Mouse (Mus musculus): ENCODE measurements around the gene Tnik. TPM values are rescaled to one million over a fixed set of nuclear protein-coding genes. Genes with fewer than 3 reads are reported as not detected.
A peak's percentile ranks its signal among the peaks of the same experiment; 100 is the strongest.

Gene Tnik
- polyA plus RNA-seq, 1 experiment from 2014 or later: 9.8 TPM

DNA sequence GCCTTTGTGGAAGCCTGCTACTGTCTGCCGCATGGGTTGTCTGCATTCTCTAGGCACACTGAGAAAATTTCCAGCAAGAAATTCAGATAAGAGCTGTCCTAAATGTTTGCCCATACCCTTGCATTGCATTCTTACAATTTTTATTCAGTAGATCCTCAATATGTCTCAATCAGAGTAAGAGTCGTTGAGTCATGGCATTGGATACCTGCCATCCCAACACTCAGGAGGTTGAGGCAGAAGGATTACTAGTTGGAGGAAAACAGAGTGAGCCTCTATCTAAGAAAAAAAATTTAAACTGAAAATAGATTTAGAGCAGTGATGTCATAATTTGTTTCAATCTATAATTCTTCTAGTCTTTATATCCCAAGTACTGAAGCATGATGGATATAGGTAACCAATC, 109.4 kb downstream of the Tnik start:
- no peak overlapping the region for H3K27ac ChIP-seq (ENCODE audit: low read length)
- H3K27me3 ChIP-seq (ENCODE audit: control insufficient read depth, insufficient read depth, low read length): no peaks in the 10 kb centered on the region
- no peak for ATAC-seq (replicated peaks; ENCODE audit: extremely low read depth, insufficient read depth, low FRiP score)
- H3K36me3 ChIP-seq (ENCODE audit: control insufficient read depth, insufficient read depth): no peaks in the 10 kb centered on the region
- 76% methylated on average over 2 of the region's 2 CpGs for WGBS
- H3K9me3 ChIP-seq (replicated peaks; ENCODE audit: control insufficient read depth, low read length): no peaks in the 10 kb centered on the region
- no peak overlapping the region for H3K4me2 ChIP-seq (ENCODE audit: low read depth, low read length)
- peaks cover 5% of the 10 kb centered on the region for H3K4me1 ChIP-seq (ENCODE audit: control insufficient read depth, insufficient read depth, low read length)
- no peak overlapping the region for H3K4me3 ChIP-seq (ENCODE audit: low read length)
- H3K9ac ChIP-seq (ENCODE audit: low read length): no peak overlapping the region

DNA sequence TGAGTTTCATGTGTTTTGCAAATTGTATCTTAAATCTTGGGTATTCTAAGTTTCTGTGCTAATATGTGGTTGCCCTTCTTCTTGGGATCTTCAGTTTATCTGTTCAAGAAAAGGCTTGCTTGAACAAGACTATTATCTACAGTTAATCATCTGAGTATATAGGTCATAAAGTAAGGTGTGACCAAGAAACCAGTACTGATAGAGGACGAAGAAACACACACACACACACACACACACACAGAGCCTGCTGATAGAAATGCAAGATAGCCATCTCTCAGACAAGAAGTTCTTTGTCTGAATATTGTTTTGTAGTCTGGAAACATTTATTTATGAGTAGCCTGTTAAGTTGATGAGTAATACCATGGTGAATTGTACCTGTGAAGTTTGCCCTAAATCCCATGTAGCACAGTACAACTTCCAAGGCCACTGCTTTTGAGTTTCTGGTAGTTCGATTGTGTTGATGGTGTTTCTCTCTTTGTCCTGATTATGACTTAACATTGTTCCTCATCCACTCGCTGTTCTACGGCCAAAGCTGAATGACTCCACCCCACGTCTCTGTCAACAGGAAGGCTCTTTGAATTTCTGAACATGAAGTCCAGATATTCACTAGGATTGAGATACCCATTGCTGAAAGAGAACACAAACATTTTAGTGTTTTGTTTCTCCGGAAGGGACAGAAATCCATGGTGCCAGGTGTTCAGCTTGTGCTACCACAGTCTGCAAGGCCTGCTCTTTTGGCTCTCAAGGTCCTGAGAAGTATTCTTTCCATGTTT, 111.9 kb downstream of the Tnik start:
- ATAC-seq (replicated peaks; ENCODE audit: extremely low read depth, insufficient read depth, low FRiP score): no peak
- 80% methylated on average over 6 of the region's 6 CpGs for WGBS
- no peak overlapping the region for H3K4me3 ChIP-seq (ENCODE audit: low read length)

DNA sequence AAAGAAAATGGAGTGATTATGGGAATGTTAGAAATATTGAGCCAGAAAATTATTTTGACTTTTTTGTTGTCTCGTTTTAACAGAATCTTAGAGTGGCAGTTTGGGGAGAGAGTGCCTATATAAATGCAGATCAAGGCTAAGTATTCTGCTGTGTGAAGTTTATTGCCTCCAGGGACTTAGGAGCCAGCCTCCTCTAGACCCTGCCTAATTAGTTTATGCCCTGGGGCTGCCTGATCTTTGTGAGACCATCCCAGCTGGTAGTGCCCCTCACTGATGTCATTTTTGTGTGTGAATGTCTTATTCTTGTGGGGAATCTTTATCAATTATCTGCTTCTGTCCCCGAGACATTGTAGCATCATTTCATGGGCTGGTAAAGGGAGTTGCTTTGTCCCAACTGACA, 117.2 kb downstream of the Tnik start:
- Histone ChIP-seq H3K4me1 (ENCODE audit: control insufficient read depth, insufficient read depth, low read length) (peaks cover 6% of the 10 kb centered on the region), H3K4me2 (ENCODE audit: low read depth, low read length) (no peak overlapping the region), H3K4me3 (ENCODE audit: low read length) (no peak overlapping the region), H3K27me3 (ENCODE audit: control insufficient read depth, insufficient read depth, low read length) (no peaks in the 10 kb centered on the region), H3K9ac (ENCODE audit: low read length) (no peak overlapping the region), H3K36me3 (ENCODE audit: control insufficient read depth, insufficient read depth) (no peaks in the 10 kb centered on the region), H3K9me3 (replicated peaks; ENCODE audit: control insufficient read depth, low read length) (no peaks in the 10 kb centered on the region), H3K27ac (ENCODE audit: low read length) (no peak overlapping the region)
- no peak for ATAC-seq (replicated peaks; ENCODE audit: extremely low read depth, insufficient read depth, low FRiP score)
- 67% methylated on average over 2 of the region's 2 CpGs for WGBS

More for the DNA sequence above, 111.9 kb downstream of the Tnik start:
- Histone ChIP-seq H3K4me1 (ENCODE audit: control insufficient read depth, insufficient read depth, low read length) (peaks cover 5% of the 10 kb centered on the region), H3K9me3 (replicated peaks; ENCODE audit: control insufficient read depth, low read length) (no peaks in the 10 kb centered on the region), H3K27me3 (ENCODE audit: control insufficient read depth, insufficient read depth, low read length) (no peaks in the 10 kb centered on the region), H3K27ac (ENCODE audit: low read length) (no peak overlapping the region), H3K36me3 (ENCODE audit: control insufficient read depth, insufficient read depth) (no peaks in the 10 kb centered on the region), H3K9ac (ENCODE audit: low read length) (no peak overlapping the region), H3K4me2 (ENCODE audit: low read depth, low read length) (no peak overlapping the region)

DNA sequence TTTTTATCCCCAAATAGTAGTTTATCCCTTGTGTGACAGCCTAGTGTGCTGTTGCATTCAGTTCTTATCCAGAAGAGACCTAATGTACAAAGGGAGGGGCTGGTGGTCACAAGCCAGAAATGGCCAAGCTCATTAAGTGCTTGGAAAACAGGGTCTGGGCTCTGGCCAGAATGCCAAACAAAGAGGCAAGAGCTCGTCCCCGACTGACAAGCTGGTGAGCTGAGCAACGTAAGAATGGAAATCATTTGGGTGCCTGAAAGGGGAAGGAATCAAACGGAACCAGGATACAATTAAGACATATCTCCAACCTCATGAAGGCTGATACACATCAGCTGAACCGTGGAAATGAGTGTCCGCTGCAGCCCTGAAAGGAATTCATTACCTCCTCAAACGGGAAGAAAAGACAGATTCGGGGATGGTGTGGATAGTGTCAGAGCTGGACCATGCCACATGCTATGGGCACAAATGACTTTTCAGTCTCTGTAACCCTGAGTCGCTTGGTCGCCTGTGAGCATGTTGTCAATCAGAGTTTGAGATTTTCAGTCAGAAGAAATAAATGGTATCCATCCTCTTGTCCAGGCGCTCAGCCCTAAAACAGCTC, 120.6 kb downstream of the Tnik start:
- Histone ChIP-seq H3K4me3 (ENCODE audit: low read length) (no peak overlapping the region), H3K27me3 (ENCODE audit: control insufficient read depth, insufficient read depth, low read length) (no peaks in the 10 kb centered on the region), H3K4me2 (ENCODE audit: low read depth, low read length) (0 out of 2 replicates have a peak overlapping the region, but pooled peaks have one; percentile 12), H3K9me3 (replicated peaks; ENCODE audit: control insufficient read depth, low read length) (0 out of 2 replicates have a peak, but pooled peaks cover 2% of the 10 kb centered on the region), H3K4me1 (ENCODE audit: control insufficient read depth, insufficient read depth, low read length) (peaks cover 6% of the 10 kb centered on the region), H3K9ac (ENCODE audit: low read length) (no peak overlapping the region), H3K36me3 (ENCODE audit: control insufficient read depth, insufficient read depth) (no peaks in the 10 kb centered on the region), H3K27ac (ENCODE audit: low read length) (no peak overlapping the region)
- no peak for ATAC-seq (replicated peaks; ENCODE audit: extremely low read depth, insufficient read depth, low FRiP score)
- 62% methylated on average over 11 of the region's 11 CpGs for WGBS

DNA sequence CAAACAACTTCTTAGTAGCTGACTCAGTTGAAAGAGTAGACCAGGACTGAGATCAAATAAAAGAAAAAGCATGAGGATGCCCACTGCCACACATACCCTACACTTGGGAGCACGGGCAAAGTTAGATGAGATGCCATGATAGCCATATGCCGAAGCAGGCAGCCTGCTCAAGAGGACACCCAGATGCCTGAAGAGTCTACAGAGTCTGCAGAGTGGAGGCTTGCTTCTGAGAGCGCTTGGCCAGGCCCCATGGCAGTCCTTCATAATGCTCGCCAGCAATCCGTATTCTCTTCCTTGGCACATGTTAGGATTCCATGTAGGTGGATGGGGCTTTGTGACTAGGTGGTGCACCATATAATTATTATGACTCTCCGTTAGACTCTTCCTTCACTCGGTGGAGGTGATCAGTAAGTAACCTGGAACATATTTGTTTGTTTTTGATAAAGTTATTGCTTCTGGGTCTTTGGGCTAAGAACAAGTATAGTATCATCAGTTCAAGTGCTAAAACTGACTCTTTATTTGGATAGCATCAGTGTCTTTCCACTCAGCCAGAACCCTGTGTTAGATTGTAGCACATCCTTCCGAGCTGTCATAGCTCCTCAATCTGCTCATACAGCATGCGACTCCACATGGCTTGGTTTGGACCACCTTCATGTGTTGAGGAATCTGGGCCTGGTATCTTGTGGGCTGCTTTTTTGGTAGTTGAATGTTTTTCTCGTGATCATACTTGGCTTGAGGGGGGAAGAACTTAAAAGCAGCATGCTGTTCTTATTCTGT, 122.4 kb downstream of the Tnik start:
- H3K9ac ChIP-seq (ENCODE audit: low read length): no peak overlapping the region
- peaks cover 6% of the 10 kb centered on the region for H3K4me1 ChIP-seq (ENCODE audit: control insufficient read depth, insufficient read depth, low read length)
- 92% methylated on average over 10 of the region's 10 CpGs for WGBS

DNA sequence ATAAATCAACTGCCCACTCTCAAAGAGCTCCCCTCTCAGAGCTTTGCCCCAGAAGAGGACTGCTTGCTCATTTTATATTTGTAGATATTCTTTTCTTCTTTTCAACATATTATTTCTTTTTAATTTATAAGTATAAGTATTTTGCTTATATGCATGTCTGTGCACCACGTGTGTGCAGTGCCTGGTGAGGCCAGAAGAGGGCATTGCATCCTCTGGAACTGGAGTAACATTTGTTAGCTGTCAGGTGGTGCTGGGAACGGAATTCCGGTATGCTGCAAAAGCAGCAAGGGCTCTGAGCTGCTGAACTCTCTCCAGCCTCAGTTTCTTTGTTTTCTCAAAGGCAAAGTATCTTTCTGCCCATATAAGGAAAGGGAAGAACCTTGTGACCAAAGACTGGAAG, 125.5 kb downstream of the Tnik start:
- H3K27me3 ChIP-seq (ENCODE audit: control insufficient read depth, insufficient read depth, low read length): no peaks in the 10 kb centered on the region
- WGBS: 86% methylated on average over 3 of the region's 3 CpGs
- no peaks in the 10 kb centered on the region for H3K36me3 ChIP-seq (ENCODE audit: control insufficient read depth, insufficient read depth)
- H3K4me2 ChIP-seq (ENCODE audit: low read depth, low read length): no peak overlapping the region
- 0 out of 2 replicates have a peak, but pooled peaks cover 4% of the 10 kb centered on the region for H3K9me3 ChIP-seq (replicated peaks; ENCODE audit: control insufficient read depth, low read length)
- H3K9ac ChIP-seq (ENCODE audit: low read length): no peak overlapping the region
- H3K4me3 ChIP-seq (ENCODE audit: low read length): no peak overlapping the region
- H3K27ac ChIP-seq (ENCODE audit: low read length): no peak overlapping the region
- peaks cover 2% of the 10 kb centered on the region for H3K4me1 ChIP-seq (ENCODE audit: control insufficient read depth, insufficient read depth, low read length)
- no peak for ATAC-seq (replicated peaks; ENCODE audit: extremely low read depth, insufficient read depth, low FRiP score)

More for the DNA sequence above, 122.4 kb downstream of the Tnik start:
- H3K4me3 ChIP-seq (ENCODE audit: low read length): no peak overlapping the region
- H3K9me3 ChIP-seq (replicated peaks; ENCODE audit: control insufficient read depth, low read length): 0 out of 2 replicates have a peak, but pooled peaks cover 4% of the 10 kb centered on the region
- no peaks in the 10 kb centered on the region for H3K36me3 ChIP-seq (ENCODE audit: control insufficient read depth, insufficient read depth)
- no peak overlapping the region for H3K4me2 ChIP-seq (ENCODE audit: low read depth, low read length)
- no peak for ATAC-seq (replicated peaks; ENCODE audit: extremely low read depth, insufficient read depth, low FRiP score)
- H3K27ac ChIP-seq (ENCODE audit: low read length): no peak overlapping the region
- no peaks in the 10 kb centered on the region for H3K27me3 ChIP-seq (ENCODE audit: control insufficient read depth, insufficient read depth, low read length)

DNA sequence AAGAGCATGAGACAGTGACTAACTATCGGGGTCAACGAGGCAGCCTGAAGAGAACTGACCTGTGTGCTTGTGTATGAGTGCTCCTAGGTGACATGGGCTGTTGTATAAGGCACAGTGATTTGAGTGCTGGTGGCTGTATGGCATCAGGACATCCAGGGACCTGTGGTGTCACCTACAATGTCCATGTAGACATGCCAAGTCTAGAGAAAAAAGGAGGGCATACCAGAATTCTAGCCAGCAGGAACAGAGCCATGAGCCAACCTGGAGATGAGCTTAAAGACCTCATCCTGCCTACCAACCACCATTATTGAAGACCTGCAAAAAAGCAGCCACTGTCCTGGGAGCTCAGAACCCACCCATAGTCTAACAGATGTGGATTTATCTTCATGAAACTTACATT, 127.2 kb downstream of the Tnik start:
- Histone ChIP-seq H3K36me3 (ENCODE audit: control insufficient read depth, insufficient read depth) (no peaks in the 10 kb centered on the region), H3K9me3 (replicated peaks; ENCODE audit: control insufficient read depth, low read length) (0 out of 2 replicates have a peak, but pooled peaks cover 4% of the 10 kb centered on the region), H3K27ac (ENCODE audit: low read length) (no peak overlapping the region), H3K4me1 (ENCODE audit: control insufficient read depth, insufficient read depth, low read length) (no peaks in the 10 kb centered on the region), H3K4me3 (ENCODE audit: low read length) (no peak overlapping the region), H3K27me3 (ENCODE audit: control insufficient read depth, insufficient read depth, low read length) (no peaks in the 10 kb centered on the region), H3K4me2 (ENCODE audit: low read depth, low read length) (no peak overlapping the region), H3K9ac (ENCODE audit: low read length) (no peak overlapping the region)
- no peak for ATAC-seq (replicated peaks; ENCODE audit: extremely low read depth, insufficient read depth, low FRiP score)
- 91% methylated on average over 2 of the region's 2 CpGs for WGBS

DNA sequence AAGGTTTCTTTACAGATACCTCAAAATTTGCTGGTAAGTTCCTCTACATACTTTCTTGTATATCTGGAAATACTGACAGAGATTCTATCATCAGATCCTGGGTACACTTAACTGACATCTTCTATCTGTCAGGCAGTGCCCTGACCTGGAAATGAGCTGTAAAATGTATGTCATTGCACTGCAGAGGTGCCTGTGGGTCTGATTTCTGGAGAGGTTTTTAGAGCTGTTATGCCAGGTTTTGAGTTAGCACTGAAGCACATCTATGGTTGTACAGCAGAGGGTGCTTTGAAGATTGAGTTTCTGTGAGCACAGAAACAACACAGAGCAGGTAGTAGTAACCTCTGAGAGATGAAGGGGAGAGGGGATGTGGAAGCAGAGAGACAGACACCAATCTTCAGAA, 129.5 kb downstream of the Tnik start:
- no peak overlapping the region for H3K27ac ChIP-seq (ENCODE audit: low read length)
- no peak overlapping the region for H3K4me2 ChIP-seq (ENCODE audit: low read depth, low read length)
- no peak for ATAC-seq (replicated peaks; ENCODE audit: extremely low read depth, insufficient read depth, low FRiP score)

DNA sequence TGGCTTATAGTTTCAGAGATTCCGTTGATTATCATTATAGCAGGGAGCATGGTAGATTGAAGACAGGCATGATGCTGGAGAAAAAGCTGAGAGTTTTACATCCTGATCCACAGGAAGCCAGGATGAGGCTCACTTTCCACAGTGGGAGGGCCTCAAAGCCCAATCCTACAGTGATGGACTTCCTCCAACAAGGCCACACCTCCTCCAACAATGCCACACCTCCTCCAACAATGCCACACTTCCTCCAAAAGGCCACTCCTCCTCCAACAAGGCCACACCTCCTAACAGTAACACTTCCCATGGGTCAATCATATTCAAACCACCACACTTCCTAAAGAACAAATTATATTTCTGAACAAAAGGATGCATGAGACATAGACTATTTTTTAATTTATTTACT, 135.8 kb downstream of the Tnik start:
- Histone ChIP-seq H3K27ac (ENCODE audit: low read length) (no peak overlapping the region), H3K4me3 (ENCODE audit: low read length) (no peak overlapping the region), H3K9ac (ENCODE audit: low read length) (no peak overlapping the region), H3K4me2 (ENCODE audit: low read depth, low read length) (no peak overlapping the region), H3K27me3 (ENCODE audit: control insufficient read depth, insufficient read depth, low read length) (no peaks in the 10 kb centered on the region), H3K4me1 (ENCODE audit: control insufficient read depth, insufficient read depth, low read length) (peaks cover 6% of the 10 kb centered on the region; the same call in 1 of the 2 replicates), H3K9me3 (replicated peaks; ENCODE audit: control insufficient read depth, low read length) (no peaks in the 10 kb centered on the region), H3K36me3 (ENCODE audit: control insufficient read depth, insufficient read depth) (no peaks in the 10 kb centered on the region)
- 100% methylated on average over 1 of the region's 1 CpGs for WGBS
- no peak for ATAC-seq (replicated peaks; ENCODE audit: extremely low read depth, insufficient read depth, low FRiP score)

More for the DNA sequence above, 129.5 kb downstream of the Tnik start:
- Histone ChIP-seq H3K36me3 (ENCODE audit: control insufficient read depth, insufficient read depth) (no peaks in the 10 kb centered on the region), H3K9ac (ENCODE audit: low read length) (no peak overlapping the region), H3K9me3 (replicated peaks; ENCODE audit: control insufficient read depth, low read length) (0 out of 2 replicates have a peak, but pooled peaks cover 4% of the 10 kb centered on the region), H3K4me1 (ENCODE audit: control insufficient read depth, insufficient read depth, low read length) (no peaks in the 10 kb centered on the region), H3K4me3 (ENCODE audit: low read length) (no peak overlapping the region), H3K27me3 (ENCODE audit: control insufficient read depth, insufficient read depth, low read length) (no peaks in the 10 kb centered on the region)

All from heart, embryonic 16.5 days (tissue).